Mouse (Mus musculus) layer of hippocampus, adult 2 months (tissue): Measurements from ENCODE around the gene Magi1. TPM values are rescaled to one million over a fixed set of nuclear protein-coding genes. Genes with fewer than 3 reads are reported as not detected.

Experiments
- DNase-seq, 2 experiments: peaks; one replicate each; pipeline ENCODE4 v3.0.0; 2022; ENCODE audit warnings: low spot score in 2 of 2
- H3K27ac ChIP-seq: fragments of 200-600 bp; 2 replicates; pipeline ENCODE4 v1.8.1; 2022
- H3K4me3 ChIP-seq: fragments of 200-600 bp; 2 replicates; pipeline ENCODE4 v1.8.1; 2022; ENCODE audit warnings: mild to moderate bottlenecking
- CTCF ChIP-seq: fragments of 200-600 bp; conservative IDR thresholded peaks from 2 replicates; pipeline ENCODE4 v1.8.1; 2022; ENCODE audit warnings: antibody characterized with exemption, mild to moderate bottlenecking, moderate library complexity
- total RNA-seq, 2 experiments: library from RNA; stranded (reverse); gene quantifications; 2 replicates each; pipeline ENCODE4 v1.2.3; 2021

The Magi1 gene
- total RNA-seq, 2 experiments from 2014 or later, result 46.5 to 48.8 TPM

DNA sequence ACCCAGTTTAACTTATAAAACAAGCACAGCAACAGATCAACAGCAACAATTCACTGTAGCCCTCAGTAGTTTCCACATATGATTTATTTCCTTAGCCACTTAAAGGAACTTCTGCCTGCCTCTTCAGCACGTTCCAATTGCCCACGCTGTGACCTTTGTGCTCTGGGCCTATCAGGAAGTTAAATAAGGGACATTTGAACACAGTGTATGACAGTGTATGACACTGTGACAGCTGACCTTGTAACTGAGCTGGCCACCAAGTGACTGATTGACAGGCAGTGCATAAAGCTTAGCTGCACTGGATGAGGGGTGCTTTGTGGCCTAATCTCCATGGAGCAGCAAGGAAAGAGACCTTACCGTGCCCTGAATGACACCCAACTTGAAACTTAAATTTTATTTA lies 525.6 kb downstream of the Magi1 start:
- no peak for TF ChIP-seq CTCF
- H3K4me3 ChIP-seq, result no peak overlapping the region
- DNase-seq, result no peak
- peak overlapping the region; percentile 68 for H3K27ac ChIP-seq

DNA sequence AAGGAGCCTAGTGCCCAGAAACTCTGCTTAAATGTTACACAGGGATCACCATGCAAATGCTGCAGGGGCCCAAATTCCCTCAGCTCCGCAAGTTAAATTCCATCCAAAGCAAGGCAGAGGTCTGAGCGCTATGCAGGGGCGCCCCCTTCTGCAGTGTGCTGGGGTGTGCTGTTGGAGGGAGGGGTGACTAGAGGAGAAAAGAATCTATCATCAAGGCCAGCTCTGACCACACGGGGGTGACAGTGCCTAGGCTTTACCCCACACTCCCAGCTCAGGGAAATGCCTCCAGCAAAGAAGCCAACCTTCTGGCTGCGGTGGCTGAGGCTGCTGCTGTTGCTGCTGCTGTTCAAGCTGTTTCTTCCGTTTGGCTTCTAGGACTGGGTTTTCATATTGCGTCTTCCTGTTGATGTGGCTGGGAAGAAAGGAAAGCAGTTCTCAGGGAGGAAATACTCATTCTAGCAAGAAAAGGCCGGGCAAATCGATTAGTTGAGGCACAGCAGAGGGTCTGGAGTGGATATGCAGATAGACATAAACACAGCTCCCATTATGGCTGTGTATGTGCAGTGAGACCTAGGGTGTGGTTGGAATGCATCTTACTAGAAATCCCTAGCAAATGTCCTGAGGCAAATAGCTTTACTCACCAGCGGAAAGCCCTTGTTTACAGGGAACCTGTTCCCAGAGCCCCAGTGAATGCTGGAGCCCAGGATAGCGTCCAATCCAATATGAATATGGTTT lies 526.2 kb downstream of the Magi1 start:
- peak; percentile 98 for TF ChIP-seq CTCF
- Histone ChIP-seq H3K27ac (peak overlapping the region; percentile 68), H3K4me3 (no peak overlapping the region)
- DNase-seq, result peak; percentile 90

DNA sequence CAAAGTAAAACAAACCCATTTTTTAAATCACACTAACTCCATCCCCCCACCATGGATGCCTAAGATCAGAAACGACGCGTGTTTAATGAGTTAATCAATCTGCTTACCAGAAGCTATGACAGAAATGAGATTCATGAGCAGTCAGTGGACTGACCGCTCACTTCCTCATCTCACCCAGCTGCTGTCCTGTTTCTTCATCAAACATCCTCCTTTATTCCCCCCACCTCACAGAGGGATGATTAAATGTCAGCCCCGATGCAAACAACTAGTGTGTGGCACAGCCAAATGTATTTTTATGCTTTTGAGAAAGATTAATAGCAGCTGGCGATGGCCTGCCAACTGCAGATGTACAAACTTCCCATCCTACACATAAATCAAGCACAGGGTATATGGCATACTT lies 540.6 kb downstream of the Magi1 start:
- no peak for DNase-seq
- Histone ChIP-seq H3K27ac (peak overlapping the region; percentile 72; the same call in 1 of the 2 replicates), H3K4me3 (no peak overlapping the region)
- no peak for TF ChIP-seq CTCF

DNA sequence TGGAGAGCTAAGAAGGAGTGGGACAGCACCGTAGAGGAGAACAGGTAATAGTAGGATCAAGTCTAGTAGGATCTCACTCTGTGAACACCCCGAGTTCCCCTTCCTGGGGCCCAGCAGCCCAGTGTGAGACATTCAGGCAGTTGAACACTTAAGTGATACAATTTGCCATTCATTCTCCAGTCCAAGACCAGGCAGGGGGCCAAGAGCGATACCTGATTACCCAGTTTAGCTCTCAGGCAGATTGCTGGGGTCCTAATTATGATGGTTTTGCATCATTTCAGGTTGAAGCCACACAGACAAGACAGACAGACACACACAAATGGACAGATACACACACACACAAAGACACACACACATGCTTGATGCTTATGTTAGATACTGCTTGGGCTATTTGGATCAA lies 543.9 kb downstream of the Magi1 start:
- Histone ChIP-seq H3K4me3 (no peak overlapping the region), H3K27ac (peak overlapping the region; percentile 32; the same call in 1 of the 2 replicates)
- no peak for TF ChIP-seq CTCF
- DNase-seq, result no peak

DNA sequence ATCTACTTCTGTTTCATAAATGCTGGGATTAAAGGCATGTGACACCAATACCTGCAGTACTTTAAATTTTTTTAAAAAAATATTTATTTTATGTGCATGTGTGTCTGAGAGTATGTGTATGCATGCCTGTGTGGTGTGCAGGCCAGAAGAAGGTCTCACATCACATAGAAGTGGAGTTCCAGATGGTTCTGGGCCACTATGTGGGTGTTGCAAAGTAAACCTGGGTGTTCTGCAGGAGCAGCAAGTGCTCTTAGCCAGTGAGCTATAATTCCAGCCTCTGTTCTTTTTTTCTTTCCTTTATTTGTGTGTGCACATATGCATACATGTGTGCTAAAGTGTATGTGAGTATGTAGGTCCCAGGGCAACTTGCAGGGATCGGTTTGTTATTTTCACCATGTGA lies 546.6 kb downstream of the Magi1 start:
- peak overlapping the region; percentile 59 for H3K27ac ChIP-seq
- H3K4me3 ChIP-seq, result no peak overlapping the region
- TF ChIP-seq CTCF, result no peak
- DNase-seq, result no peak

DNA sequence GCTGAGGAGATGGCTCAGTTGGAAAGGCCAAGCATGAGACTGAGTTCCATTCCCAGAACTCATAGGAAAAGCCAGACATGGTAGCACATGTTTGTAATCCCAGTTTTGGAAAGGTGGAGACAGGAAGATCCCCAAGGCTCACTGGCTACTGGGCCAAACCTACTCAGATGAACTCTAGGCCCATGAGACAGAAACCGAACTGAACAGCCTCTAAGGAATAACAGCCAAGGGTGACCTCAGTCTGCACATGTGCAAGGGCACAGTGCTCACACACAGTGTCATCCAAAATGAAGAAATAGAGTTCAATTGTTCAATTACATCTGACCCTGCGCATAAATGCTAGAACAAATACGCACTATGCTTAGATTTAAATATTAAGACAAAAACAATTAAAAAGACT lies 547.6 kb downstream of the Magi1 start:
- no peak for DNase-seq
- H3K27ac ChIP-seq, result peak overlapping the region; percentile 59
- TF ChIP-seq CTCF, result no peak
- no peak overlapping the region for H3K4me3 ChIP-seq

DNA sequence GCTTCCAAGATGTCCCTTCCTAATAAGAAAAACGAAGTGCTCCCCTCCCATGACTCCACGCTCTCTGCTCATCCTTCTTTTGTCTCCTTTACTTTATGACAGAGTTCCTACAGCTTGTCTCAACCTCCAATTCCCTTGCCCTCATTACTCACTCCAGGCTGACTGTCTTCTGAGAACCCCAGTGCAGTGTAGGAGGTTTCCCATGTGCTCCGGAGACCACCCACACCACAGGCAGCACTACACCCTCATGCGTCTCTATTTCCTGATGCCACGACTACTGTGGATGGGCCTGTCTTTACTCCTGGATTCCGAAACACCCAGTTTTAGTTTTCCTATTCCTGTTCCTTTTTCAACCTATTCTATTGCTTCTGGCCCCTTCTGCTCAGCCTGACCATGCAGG lies 549.9 kb downstream of the Magi1 start:
- peak in 1 of 2 experiments; percentile 52 for DNase-seq
- peak overlapping the region; percentile 68 for H3K27ac ChIP-seq
- no peak for TF ChIP-seq CTCF
- H3K4me3 ChIP-seq, result no peak overlapping the region

DNA sequence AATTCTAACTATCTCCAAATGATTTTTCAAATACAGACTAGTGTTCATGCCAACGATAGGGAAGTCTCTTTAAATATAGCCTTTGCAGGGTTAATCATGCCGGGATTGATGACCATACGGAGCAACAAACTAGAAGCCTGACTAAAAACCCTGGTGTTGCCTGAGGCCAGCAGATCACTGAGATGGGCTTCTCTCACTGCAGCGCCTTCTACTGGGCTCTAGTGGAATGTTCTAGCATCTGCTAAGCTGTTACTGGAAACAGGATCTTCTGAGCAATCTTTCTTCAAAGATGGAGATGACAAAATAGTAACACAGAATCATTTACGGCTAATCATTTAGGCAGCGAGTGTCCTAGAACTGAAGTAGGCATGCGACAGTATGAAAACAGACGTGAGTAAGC lies 554.0 kb downstream of the Magi1 start:
- peak; percentile 76 for TF ChIP-seq CTCF

DNA sequence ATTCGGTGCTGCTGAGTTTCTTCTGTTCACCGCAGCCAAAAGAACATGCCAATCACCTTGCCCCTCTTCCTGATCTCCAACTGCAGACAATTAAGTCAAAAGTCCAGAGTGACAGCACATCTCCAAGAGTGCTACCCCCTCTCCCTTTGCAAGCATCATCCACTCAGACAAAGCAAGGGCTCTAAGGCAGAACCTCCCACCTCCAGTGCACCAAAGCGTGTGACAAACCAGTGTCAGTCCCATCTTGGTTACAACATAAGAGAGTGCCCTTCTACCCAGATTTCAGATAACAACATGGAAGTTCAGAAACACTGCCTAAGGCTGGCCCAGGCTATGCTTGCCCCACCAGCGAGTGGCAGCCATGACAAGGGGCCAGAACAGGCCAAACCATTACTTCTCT lies 554.9 kb downstream of the Magi1 start:
- TF ChIP-seq CTCF, result no peak
- Histone ChIP-seq H3K27ac (peak overlapping the region; percentile 63), H3K4me3 (no peak overlapping the region)
- no peak for DNase-seq

More for the DNA sequence above, 554.0 kb downstream of the Magi1 start:
- H3K4me3 ChIP-seq, result no peak overlapping the region
- H3K27ac ChIP-seq, result peak overlapping the region; percentile 63; the same call in 1 of the 2 replicates
- no peak for DNase-seq

DNA sequence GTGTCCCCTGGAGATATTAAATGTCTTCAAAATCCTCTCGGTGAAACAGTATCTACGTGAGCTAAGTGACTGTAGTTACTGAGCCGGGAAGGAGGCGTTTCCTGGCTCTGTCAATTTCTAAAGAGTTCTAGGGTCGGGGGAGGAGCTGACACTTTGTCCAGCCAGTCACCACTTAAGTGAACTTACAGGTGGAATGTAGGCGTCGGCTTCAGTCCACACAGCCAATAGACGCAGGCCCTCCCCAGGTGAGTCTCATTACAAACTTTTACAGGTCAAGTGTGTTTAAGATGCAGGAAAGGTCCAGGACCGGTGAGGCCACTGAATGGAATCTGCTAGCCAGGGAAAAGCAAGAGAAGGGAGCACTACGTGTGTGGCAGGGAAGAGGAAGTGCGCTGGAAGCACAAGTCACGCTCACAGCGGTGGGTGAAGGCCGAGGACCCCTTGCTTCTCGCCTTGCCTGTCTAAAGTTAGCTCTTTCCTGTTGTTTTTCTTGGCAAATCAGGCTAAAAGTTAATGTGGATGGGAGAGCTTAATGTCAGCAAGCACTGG lies 556.0 kb downstream of the Magi1 start:
- DNase-seq, result no peak
- H3K27ac ChIP-seq, result 0 out of 2 replicates have a peak overlapping the region, but pooled peaks have one; percentile 14

DNA sequence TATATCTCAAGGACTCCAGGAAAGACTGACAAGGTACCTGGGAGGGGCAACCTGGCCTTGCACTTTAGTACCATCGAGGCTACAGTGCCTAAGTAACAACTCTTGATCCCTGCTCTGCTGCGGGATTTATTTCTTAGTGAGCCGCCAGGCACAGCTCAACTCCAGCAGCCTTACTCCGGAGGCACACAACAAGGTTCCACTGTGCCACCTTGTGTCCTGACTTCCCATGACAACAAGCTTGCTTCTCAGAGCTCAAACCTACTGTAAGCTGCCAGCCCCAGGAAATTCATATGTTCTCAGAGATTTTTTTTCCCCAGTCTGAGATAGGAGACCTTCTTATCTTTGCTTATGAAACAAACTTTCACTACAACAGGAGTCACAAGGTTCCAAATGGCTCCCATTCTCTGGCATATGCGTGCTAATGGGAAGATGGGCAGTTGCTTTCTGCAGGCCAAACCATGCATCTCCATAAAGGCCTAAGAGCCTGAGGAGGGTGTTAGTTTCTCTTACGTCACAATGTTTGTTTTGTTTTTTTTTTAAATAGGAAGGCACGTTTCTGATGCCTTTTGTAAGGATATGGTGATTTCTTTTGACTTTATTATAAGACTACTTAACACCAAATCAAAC lies 556.8 kb downstream of the Magi1 start:
- peak; percentile 74 for TF ChIP-seq CTCF
- no peak for DNase-seq
- Histone ChIP-seq H3K4me3 (no peak overlapping the region), H3K27ac (peak overlapping the region; percentile 14; the same call in 1 of the 2 replicates)

More for the DNA sequence above, 556.0 kb downstream of the Magi1 start:
- H3K4me3 ChIP-seq, result no peak overlapping the region
- TF ChIP-seq CTCF, result no peak

DNA sequence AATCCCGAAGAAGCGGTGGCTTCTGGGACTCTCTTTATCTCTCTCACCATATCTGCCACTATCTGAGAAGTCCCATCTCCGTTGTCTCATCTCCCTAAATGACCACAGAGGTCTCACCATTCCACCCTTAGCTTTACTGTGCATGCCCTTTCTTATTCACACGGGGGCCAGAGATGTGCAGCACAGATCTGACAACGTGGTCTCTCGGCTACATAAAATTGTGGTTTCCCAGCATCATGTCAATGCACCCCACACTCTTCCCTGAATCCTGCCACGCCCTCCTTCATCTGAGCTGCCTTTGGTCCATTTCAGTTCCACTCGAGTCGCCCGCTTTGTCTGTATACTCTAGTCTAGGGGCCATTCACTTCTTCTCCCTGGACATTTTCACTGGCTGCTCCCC lies 557.6 kb downstream of the Magi1 start:
- H3K27ac ChIP-seq, result no peak overlapping the region
- TF ChIP-seq CTCF, result no peak
- no peak overlapping the region for H3K4me3 ChIP-seq
- DNase-seq, result no peak

DNA sequence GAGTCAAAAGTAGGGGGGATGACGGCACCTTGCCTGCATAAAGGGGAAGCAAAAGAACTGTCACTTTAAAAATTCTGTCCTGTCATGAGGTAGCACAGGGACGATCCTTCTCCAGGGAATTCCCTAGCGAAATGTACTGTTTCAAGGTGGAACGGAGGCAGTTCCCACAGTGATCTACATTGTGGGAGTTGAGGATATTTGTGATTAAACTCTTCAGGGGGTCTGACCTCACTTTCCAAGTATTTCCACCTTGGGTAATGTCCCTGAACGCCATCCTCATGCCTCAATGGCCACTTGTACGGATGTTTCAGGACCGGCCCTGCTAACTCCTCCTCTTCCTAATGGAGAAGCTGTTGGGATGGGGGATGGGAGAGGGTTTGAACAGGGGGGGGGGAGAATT lies 559.0 kb downstream of the Magi1 start:
- Histone ChIP-seq H3K4me3 (no peak overlapping the region), H3K27ac (no peak overlapping the region)
- DNase-seq, result no peak
- TF ChIP-seq CTCF, result no peak
